Mouse (Mus musculus): ENCODE data around the gene Col23a1.

DNA sequence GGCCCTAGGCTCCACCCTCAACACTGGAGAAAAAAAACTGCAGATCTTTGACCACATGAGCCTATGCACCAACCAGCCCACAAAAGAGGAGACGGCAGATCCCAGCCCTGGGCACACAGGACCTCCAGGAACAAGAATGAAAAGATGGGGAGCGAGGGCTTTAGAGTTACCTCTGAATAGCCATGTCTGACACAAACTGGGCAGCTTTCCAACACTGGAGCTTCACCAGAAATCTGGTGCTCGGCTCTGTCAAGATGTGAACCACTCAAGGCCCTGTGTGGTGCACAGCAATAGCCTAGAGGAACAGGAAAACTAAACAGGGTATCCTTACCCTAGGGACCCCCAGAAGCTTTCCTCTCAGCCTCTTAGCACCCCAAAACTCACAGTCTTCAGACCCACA lies 215.2 kb downstream of the Col23a1 start:
- no peak for TF ChIP-seq CTCF (IDR thresholded peaks at IDR 0.05; ENCODE audit: low read depth)
- no peak for TF ChIP-seq EP300 (IDR thresholded peaks at IDR 0.05; ENCODE audit: low read depth)

Data from heart, postnatal 0 days (tissue).